Mouse (Mus musculus): ENCODE data around the gene Ap3s2. TPM values are rescaled to one million over a fixed set of nuclear protein-coding genes. Genes with fewer than 3 reads are reported as not detected.

The Ap3s2 gene
- polyA plus RNA-seq (2015; fragmentation: Nextera tagmentation; extraction: Ambion mirVana), result 23.9 and 30.4 TPM in 2 replicates

GRCm38 (mm10) chr7:79920344-79920983, at the start of gene Ap3s2:
TSS of gene Ap3s2 (minus strand) at chr7:79920649.
- peaks cover 9% of the 10 kb centered on the region for H3K4me1 ChIP-seq
- 0 out of 2 replicates have a peak, but pooled peaks cover 1% of the 10 kb centered on the region for H3K36me3 ChIP-seq
- H3K27ac ChIP-seq (replicated peaks), result peak within 1 kb of the TSS; percentile 73
- peak within 1 kb of the TSS; percentile 93 for H3K4me3 ChIP-seq (replicated peaks)
- H3K9me3 ChIP-seq (replicated peaks), result no peaks in the 10 kb centered on the region
- peak within 1 kb of the TSS; percentile 78 for H3K4me2 ChIP-seq (replicated peaks)
- peak within 1 kb of the TSS; percentile 81 for H3K9ac ChIP-seq
- WGBS, result under 1% methylated on average over 34 of the region's 34 CpGs
- H3K27me3 ChIP-seq, result no peaks in the 10 kb centered on the region
- ATAC-seq (ENCODE audit: insufficient number of reproducible peaks, low FRiP score, low TSS enrichment, low read depth), result peak; percentile 94

DNA sequence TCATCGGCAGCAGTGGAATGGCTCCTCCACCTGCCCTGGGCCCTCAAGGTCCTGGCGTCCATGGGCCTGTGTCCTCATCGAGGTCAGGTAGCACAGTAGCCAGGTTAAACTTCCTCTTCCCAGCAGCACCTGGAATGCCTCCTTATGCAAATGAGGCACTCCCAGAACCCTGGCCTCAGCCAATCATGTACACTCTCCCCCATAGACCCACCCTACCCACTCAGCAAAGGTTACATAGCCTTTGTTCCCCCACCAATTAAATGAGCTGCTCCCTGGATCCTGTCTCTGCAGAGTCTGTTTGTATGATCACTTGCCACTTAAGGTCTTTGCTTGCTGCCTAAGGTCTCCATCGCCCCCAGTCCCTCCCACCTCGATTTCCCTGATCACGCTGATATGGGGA, 47.9 kb upstream of the Ap3s2 start:
- Histone ChIP-seq H3K27me3 (no peaks in the 10 kb centered on the region), H3K4me1 (no peaks in the 10 kb centered on the region), H3K36me3 (no peaks in the 10 kb centered on the region), H3K9me3 (replicated peaks) (no peaks in the 10 kb centered on the region), H3K4me3 (replicated peaks) (no peak overlapping the region), H3K27ac (replicated peaks) (no peak overlapping the region), H3K9ac (no peak overlapping the region), H3K4me2 (replicated peaks) (no peak overlapping the region)
- WGBS, result 87% methylated on average over 6 of the region's 6 CpGs
- ATAC-seq (ENCODE audit: insufficient number of reproducible peaks, low FRiP score, low TSS enrichment, low read depth), result no peak

DNA sequence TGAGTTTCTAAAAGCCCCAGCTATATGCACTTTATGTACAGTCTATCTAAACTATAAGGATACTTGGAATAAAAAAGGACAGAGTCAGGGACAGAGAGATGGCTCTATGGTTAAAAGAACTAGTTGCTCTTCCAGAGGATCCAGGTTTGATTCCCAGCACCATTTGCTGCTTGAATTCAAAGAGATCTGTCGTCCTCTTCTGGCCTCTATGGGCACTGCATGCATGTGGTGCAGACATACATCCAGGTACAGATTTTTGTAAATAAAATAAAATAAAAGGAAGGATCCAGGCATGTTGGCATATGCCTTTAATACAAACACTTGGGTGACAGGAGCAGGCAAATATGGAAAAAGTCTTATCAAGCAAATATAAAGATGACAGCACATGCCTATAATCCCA, 41.2 kb upstream of the Ap3s2 start:
- WGBS, result 62% methylated on average over 1 of the region's 1 CpGs
- ATAC-seq (ENCODE audit: insufficient number of reproducible peaks, low FRiP score, low TSS enrichment, low read depth), result no peak

DNA sequence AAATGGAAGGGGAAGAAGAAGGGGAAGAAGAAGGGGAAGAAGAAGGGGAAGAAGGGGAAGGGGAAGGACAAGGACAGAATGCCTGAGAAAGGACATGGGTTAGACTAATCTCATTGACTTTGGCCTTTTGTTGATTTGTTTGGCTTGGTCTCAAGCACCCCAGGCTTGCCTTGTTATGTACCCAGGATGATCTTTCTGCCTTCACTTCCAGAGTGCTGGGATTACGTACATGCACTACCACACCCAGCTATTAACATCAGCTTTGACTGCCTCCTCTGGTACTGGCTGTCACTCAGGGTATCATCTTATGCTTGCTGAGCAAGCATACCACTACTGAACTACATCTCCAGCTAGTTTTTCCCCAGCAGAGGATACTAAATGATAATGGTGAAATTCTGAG, 35.7 kb upstream of the Ap3s2 start:
- H3K9me3 ChIP-seq (replicated peaks), result no peaks in the 10 kb centered on the region
- no peak overlapping the region for H3K4me3 ChIP-seq (replicated peaks)
- no peaks in the 10 kb centered on the region for H3K4me1 ChIP-seq
- no peak for ATAC-seq (ENCODE audit: insufficient number of reproducible peaks, low FRiP score, low TSS enrichment, low read depth)
- H3K4me2 ChIP-seq (replicated peaks), result no peak overlapping the region
- no peaks in the 10 kb centered on the region for H3K27me3 ChIP-seq
- no peak overlapping the region for H3K9ac ChIP-seq
- no peak overlapping the region for H3K27ac ChIP-seq (replicated peaks)
- 84% methylated on average over 1 of the region's 1 CpGs for WGBS
- no peaks in the 10 kb centered on the region for H3K36me3 ChIP-seq

More for the DNA sequence above, 41.2 kb upstream of the Ap3s2 start:
- Histone ChIP-seq H3K36me3 (no peaks in the 10 kb centered on the region), H3K27ac (replicated peaks) (no peak overlapping the region), H3K27me3 (no peaks in the 10 kb centered on the region), H3K4me1 (no peaks in the 10 kb centered on the region), H3K4me3 (replicated peaks) (no peak overlapping the region), H3K4me2 (replicated peaks) (no peak overlapping the region), H3K9me3 (replicated peaks) (no peaks in the 10 kb centered on the region), H3K9ac (no peak overlapping the region)

DNA sequence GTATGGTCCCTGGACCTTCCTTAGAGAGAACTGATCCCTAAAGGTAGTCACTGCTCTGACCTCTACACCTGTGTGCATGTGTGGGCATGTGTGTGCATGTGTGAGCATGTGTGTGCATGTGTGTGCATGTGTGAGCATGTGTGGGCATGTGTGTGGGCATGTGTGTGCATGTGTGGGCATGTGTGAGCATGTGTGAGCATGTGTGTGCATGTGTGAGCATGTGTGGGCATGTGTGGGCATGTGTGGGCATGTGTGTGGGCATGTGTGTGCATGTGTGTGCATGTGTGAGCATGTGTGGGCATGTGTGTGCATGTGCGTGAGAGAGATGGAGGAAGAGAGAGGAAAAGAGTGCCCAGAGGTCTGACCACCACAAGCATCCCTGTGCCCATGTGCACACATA, 34.4 kb upstream of the Ap3s2 start:
- no peaks in the 10 kb centered on the region for H3K27me3 ChIP-seq
- no peak overlapping the region for H3K4me3 ChIP-seq (replicated peaks)
- ATAC-seq (ENCODE audit: insufficient number of reproducible peaks, low FRiP score, low TSS enrichment, low read depth), result no peak
- no peaks in the 10 kb centered on the region for H3K36me3 ChIP-seq
- WGBS, result 90% methylated on average over 1 of the region's 1 CpGs
- H3K9me3 ChIP-seq (replicated peaks), result no peaks in the 10 kb centered on the region
- no peak overlapping the region for H3K27ac ChIP-seq (replicated peaks)
- H3K9ac ChIP-seq, result no peak overlapping the region
- no peaks in the 10 kb centered on the region for H3K4me1 ChIP-seq
- H3K4me2 ChIP-seq (replicated peaks), result no peak overlapping the region

DNA sequence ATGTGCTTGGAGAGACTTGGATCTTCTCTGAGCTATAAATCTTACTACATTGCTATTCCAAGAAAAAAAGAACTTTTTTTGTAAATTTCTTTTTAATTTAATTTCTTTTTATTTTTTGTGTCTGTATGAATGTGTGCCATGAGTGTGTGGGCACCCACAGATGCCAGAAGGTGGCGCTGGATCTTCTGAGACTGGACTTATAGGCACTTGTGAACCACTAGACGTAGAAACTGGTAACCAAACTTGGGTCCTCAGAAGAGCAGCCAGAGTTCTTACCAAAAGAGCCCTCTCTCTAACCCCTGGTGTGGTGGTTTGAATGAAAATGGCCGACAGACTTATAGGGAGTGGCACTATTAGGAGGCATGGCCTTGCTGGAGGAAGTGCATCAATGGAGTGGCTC, 30.6 kb upstream of the Ap3s2 start:
- no peaks in the 10 kb centered on the region for H3K4me1 ChIP-seq
- H3K36me3 ChIP-seq, result no peaks in the 10 kb centered on the region
- no peak overlapping the region for H3K4me3 ChIP-seq (replicated peaks)
- no peak overlapping the region for H3K4me2 ChIP-seq (replicated peaks)
- H3K27me3 ChIP-seq, result no peaks in the 10 kb centered on the region
- 77% methylated on average over 3 of the region's 3 CpGs for WGBS
- no peak for ATAC-seq (ENCODE audit: insufficient number of reproducible peaks, low FRiP score, low TSS enrichment, low read depth)
- H3K9ac ChIP-seq, result no peak overlapping the region
- H3K27ac ChIP-seq (replicated peaks), result no peak overlapping the region
- no peaks in the 10 kb centered on the region for H3K9me3 ChIP-seq (replicated peaks)

DNA sequence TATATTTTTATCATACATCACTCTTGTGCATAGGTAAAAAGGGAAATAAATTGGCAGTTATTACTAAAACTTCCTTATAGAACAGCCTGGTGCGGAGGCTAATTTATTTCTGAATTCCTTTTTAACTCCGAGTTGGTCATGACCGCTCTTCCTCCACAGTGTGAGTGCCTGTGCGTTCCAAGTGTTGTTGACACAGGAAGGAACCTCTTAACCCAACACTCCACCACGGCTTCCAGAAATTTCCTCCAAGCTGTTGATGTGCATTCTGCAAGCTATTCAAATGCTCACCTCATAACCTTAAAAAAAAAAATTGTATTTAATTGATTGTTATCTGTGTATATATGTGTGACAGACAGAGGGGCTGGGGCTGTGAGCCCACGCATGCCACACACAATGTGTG, 29.8 kb upstream of the Ap3s2 start:
- H3K4me1 ChIP-seq, result no peaks in the 10 kb centered on the region
- no peaks in the 10 kb centered on the region for H3K36me3 ChIP-seq
- H3K4me3 ChIP-seq (replicated peaks), result no peak overlapping the region
- no peaks in the 10 kb centered on the region for H3K9me3 ChIP-seq (replicated peaks)
- ATAC-seq (ENCODE audit: insufficient number of reproducible peaks, low FRiP score, low TSS enrichment, low read depth), result no peak
- WGBS, result 81% methylated on average over 6 of the region's 6 CpGs
- H3K27ac ChIP-seq (replicated peaks), result no peak overlapping the region
- H3K9ac ChIP-seq, result no peak overlapping the region
- no peak overlapping the region for H3K4me2 ChIP-seq (replicated peaks)
- no peaks in the 10 kb centered on the region for H3K27me3 ChIP-seq

- H3K4me2 ChIP-seq (replicated peaks), result peak overlapping the region; percentile 67
- H3K36me3 ChIP-seq, result no peaks in the 10 kb centered on the region
- H3K27ac ChIP-seq (replicated peaks), result peak overlapping the region; percentile 52; the same call in 1 of the 2 replicates
- peak overlapping the region; percentile 47 for H3K9ac ChIP-seq
- WGBS, result 14% methylated on average over 19 of the region's 19 CpGs
- peak overlapping the region; percentile 58 for H3K4me3 ChIP-seq (replicated peaks)
- no peaks in the 10 kb centered on the region for H3K9me3 ChIP-seq (replicated peaks)
- H3K4me1 ChIP-seq, result peaks cover 17% of the 10 kb centered on the region
- no peak for ATAC-seq (ENCODE audit: insufficient number of reproducible peaks, low FRiP score, low TSS enrichment, low read depth)
- H3K27me3 ChIP-seq, result no peaks in the 10 kb centered on the region
Measured at GRCm38 (mm10) chr7:79935511-79936205, 15.2 kb upstream of the Ap3s2 start.

- ATAC-seq (ENCODE audit: insufficient number of reproducible peaks, low FRiP score, low TSS enrichment, low read depth), result peak; percentile 73
- H3K4me1 ChIP-seq, result peaks cover 17% of the 10 kb centered on the region
- H3K4me3 ChIP-seq (replicated peaks), result peak within 1 kb of the TSS; percentile 58
- H3K4me2 ChIP-seq (replicated peaks), result peak within 1 kb of the TSS; percentile 67
- H3K27me3 ChIP-seq, result no peaks in the 10 kb centered on the region
- WGBS, result 2% methylated on average over 32 of the region's 32 CpGs
- H3K27ac ChIP-seq (replicated peaks), result peak within 1 kb of the TSS; percentile 52
- peak within 1 kb of the TSS; percentile 47 for H3K9ac ChIP-seq
- H3K9me3 ChIP-seq (replicated peaks), result no peaks in the 10 kb centered on the region
- 0 out of 2 replicates have a peak, but pooled peaks cover 3% of the 10 kb centered on the region for H3K36me3 ChIP-seq
Measured at GRCm38 (mm10) chr7:79934862-79935510, 14.5 kb upstream of the Ap3s2 start, which contains the start of gene Arpin. TSS of gene Arpin (minus strand) at chr7:79935359.

GRCm38 (mm10) chr7:79934461-79934860, 14.0 kb upstream of the Ap3s2 start:
- Histone ChIP-seq H3K9me3 (replicated peaks) (no peaks in the 10 kb centered on the region), H3K36me3 (0 out of 2 replicates have a peak, but pooled peaks cover 6% of the 10 kb centered on the region), H3K9ac (peak overlapping the region; percentile 47), H3K4me1 (peaks cover 17% of the 10 kb centered on the region), H3K27me3 (no peaks in the 10 kb centered on the region), H3K4me3 (replicated peaks) (peak overlapping the region; percentile 58), H3K4me2 (replicated peaks) (peak overlapping the region; percentile 67), H3K27ac (replicated peaks) (peak overlapping the region; percentile 52)
- peak; percentile 6; the same call in 1 of the 2 replicates for ATAC-seq (ENCODE audit: insufficient number of reproducible peaks, low FRiP score, low TSS enrichment, low read depth)
- WGBS, result 43% methylated on average over 5 of the region's 5 CpGs

DNA sequence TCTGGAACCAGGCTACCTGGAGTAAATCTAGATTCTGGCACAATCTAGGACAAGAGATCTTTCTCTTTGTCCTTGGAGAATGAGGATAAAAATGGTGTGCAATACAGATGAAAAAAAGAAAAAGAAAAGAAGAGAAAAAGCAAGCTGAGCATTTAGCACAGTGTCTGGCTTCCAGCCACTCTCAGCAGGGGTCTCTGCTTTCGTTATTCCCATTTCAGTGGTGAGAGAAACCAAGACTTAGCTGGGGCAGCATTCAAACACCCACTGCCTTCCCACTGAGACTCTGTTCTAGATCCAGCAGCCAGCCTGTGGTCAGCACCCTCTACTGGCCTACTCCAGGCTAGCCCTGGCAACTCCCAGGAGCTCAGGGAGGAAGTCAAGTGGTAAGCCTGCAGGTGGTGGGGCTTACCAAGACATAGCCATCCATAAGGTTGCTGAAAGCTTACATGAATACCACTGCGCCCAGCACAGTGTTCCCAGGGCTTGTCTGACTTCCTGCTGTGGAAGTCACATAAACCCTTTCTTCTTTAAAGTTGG, 8.1 kb upstream of the Ap3s2 start:
- no peaks in the 10 kb centered on the region for H3K9me3 ChIP-seq (replicated peaks)
- H3K27me3 ChIP-seq, result no peaks in the 10 kb centered on the region
- H3K4me2 ChIP-seq (replicated peaks), result no peak overlapping the region
- ATAC-seq (ENCODE audit: insufficient number of reproducible peaks, low FRiP score, low TSS enrichment, low read depth), result no peak
- no peak overlapping the region for H3K9ac ChIP-seq
- 84% methylated on average over 2 of the region's 2 CpGs for WGBS
- H3K4me1 ChIP-seq, result no peaks in the 10 kb centered on the region
- H3K4me3 ChIP-seq (replicated peaks), result no peak overlapping the region
- H3K36me3 ChIP-seq, result peaks cover 36% of the 10 kb centered on the region
- no peak overlapping the region for H3K27ac ChIP-seq (replicated peaks)
